Mouse (Mus musculus) G1E (cell line): ENCODE measurements at regions not wholly inside any gene's neighbourhood (a gene's known extent, or its start where the extent isn't known, plus 50 kb on each side); places are given as distances from the start of the nearest gene placed in this dataset.

ENCODE experiments used
- CTCF ChIP-seq: IDR thresholded peaks from 2 replicates; pipeline ENCODE4 v1.5.1; 2012; ENCODE audit warnings: low read depth, low read length, inconsistent platforms, mixed read lengths
- POLR2AphosphoS5 ChIP-seq: IDR thresholded peaks from 2 replicates; pipeline ENCODE4 v1.6.1; 2012; ENCODE audit warnings: low read depth, low read length, inconsistent platforms; ENCODE audit not compliant: insufficient replicate concordance

DNA sequence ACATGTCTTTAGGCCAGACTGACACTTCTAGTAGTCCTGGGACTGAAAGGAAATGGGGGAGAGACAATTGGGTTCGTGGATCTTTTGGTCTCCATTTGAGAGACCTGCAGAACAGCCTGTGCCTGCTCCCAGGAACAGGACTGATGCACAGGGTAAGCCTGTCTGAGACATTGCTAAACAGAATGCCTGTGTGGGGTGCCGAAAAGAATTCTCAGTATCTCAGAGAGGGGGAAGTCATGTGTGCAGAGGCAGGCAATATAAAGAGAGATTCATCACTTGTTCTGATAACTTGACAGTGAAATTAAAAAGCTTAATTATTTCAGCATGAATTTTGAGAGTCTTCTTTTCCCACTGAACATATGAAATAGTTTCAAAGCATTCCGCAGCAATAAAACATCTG is 268.7 kb downstream of the Rnf144a start:
- TF ChIP-seq CTCF: no peak
- TF ChIP-seq POLR2AphosphoS5: no peak
